Mouse (Mus musculus) stomach, postnatal 0 days (tissue): ENCODE data around the gene Tanc1.

Experiments
- CTCF ChIP-seq: IDR thresholded peaks from 2 replicates; pipeline ENCODE4 v1.5.1; 2016; ENCODE audit warnings: antibody characterized with exemption, low read depth, mild to moderate bottlenecking, moderate library complexity
- EP300 ChIP-seq: optimal IDR thresholded peaks from 2 replicates; pipeline ENCODE3; 2016; ENCODE audit warnings: antibody characterized with exemption

- TF ChIP-seq CTCF = no peak
- no peak for TF ChIP-seq EP300
These were observed 196.8 kb downstream of the Tanc1 start for GRCm38 (mm10) chr2:59808608-59809007.
